Mouse (Mus musculus) CH12.LX (cell line): ENCODE measurements around the gene Ercc1. TPM values are rescaled to one million over a fixed set of nuclear protein-coding genes. Genes with fewer than 3 reads are reported as not detected.

Source experiments
- DNase-seq: peaks from one replicate; pipeline ENCODE4 v3.0.0-alpha.2; 2013; ENCODE audit errors: extremely low read depth
- H3K27ac ChIP-seq: 2 replicates; pipeline ENCODE4 v1.5.1; 2012; ENCODE audit warnings: low read depth, mild to moderate bottlenecking, control low read depth, moderate library complexity; ENCODE audit not compliant: insufficient read depth
- H3K27me3 ChIP-seq: replicated peaks from 2 replicates; pipeline ENCODE3; 2012; ENCODE audit warnings: inconsistent platforms
- H3K36me3 ChIP-seq, 2 experiments: replicated peaks in 1 of 2; 2 replicates each; pipeline versions ENCODE3 to v1.6.1; 2012; ENCODE audit warnings: inconsistent platforms in 1 of 2, low read length in 1 of 2, mild to moderate bottlenecking in 1 of 2, mixed read lengths in 1 of 2, moderate library complexity in 1 of 2; ENCODE audit not compliant: control insufficient read depth in 1 of 2, insufficient read depth in 1 of 2
- H3K4me1 ChIP-seq, 2 experiments: 2 replicates each; pipeline ENCODE4 v1.6.1; 2012; ENCODE audit warnings: inconsistent platforms in 1 of 2, moderate library complexity in 1 of 2; ENCODE audit not compliant: insufficient read depth in 2 of 2, control insufficient read depth in 1 of 2
- H3K4me2 ChIP-seq: 2 replicates; pipeline ENCODE4 v1.6.1; 2012; ENCODE audit warnings: low read depth, mild to moderate bottlenecking, control low read depth; ENCODE audit not compliant: poor library complexity, insufficient read depth, severe bottlenecking
- H3K4me3 ChIP-seq, 3 experiments: fragments of 150-350 bp in 1 of 3; sonication (generic) in 1 of 3; replicated peaks in 1 of 3; 2 replicates each; pipeline versions ENCODE3 to v1.5.1; 2011 to 2012; ENCODE audit warnings: low read depth in 2 of 3, low read length in 2 of 3, mild to moderate bottlenecking in 2 of 3, moderate library complexity in 2 of 3, control low read depth in 1 of 3, improper control_type of control experiment in 1 of 3, inconsistent platforms in 1 of 3, mixed read lengths in 1 of 3; ENCODE audit not compliant: poor library complexity in 1 of 3
- H3K79me2 ChIP-seq: replicated peaks from 2 replicates; pipeline ENCODE4 v1.6.1; 2012; ENCODE audit warnings: mild to moderate bottlenecking, moderate library complexity; ENCODE audit not compliant: control insufficient read depth, poor library complexity, insufficient read depth, severe bottlenecking; ENCODE audit errors: extremely low read depth
- H3K9ac ChIP-seq: 2 replicates; pipeline ENCODE4 v1.6.1; 2012; ENCODE audit warnings: low read depth, mild to moderate bottlenecking, control low read depth, moderate library complexity; ENCODE audit not compliant: insufficient read depth
- H3K9me3 ChIP-seq: replicated peaks from 2 replicates; pipeline ENCODE3; 2012; ENCODE audit warnings: low read length, inconsistent platforms, mixed read lengths
- BHLHE40 ChIP-seq: IDR thresholded peaks from 2 replicates; pipeline ENCODE4 v1.6.1; 2011; ENCODE audit warnings: mild to moderate bottlenecking, low read depth, low read length, improper control_type of control experiment
- CHD1 ChIP-seq: IDR thresholded peaks from 2 replicates; pipeline ENCODE4 v1.6.1; 2012; ENCODE audit warnings: low read depth, low read length, improper control_type of control experiment, inconsistent platforms
- CHD2 ChIP-seq: IDR thresholded peaks from 2 replicates; pipeline ENCODE4 v1.6.1; 2011; ENCODE audit warnings: low read length, improper control_type of control experiment
- CTCF ChIP-seq, 2 experiments: IDR thresholded peaks in 1 of 2; conservative IDR thresholded peaks in 1 of 2; 2 replicates each; pipeline ENCODE4 v1.5.1; 2011 to 2012; ENCODE audit warnings: low read depth in 2 of 2, low read length in 2 of 2, improper control_type of control experiment in 1 of 2, inconsistent platforms in 1 of 2, mild to moderate bottlenecking in 1 of 2, moderate library complexity in 1 of 2
- E2F4 ChIP-seq: IDR thresholded peaks from 2 replicates; pipeline ENCODE4 v1.6.1; 2011; ENCODE audit warnings: low read depth, low read length, improper control_type of control experiment; ENCODE audit not compliant: insufficient replicate concordance
- ELF1 ChIP-seq: IDR thresholded peaks from 2 replicates; pipeline ENCODE4 v1.6.1; 2014; ENCODE audit warnings: low read depth, mild to moderate bottlenecking, inconsistent platforms, low read length, improper control_type of control experiment
- EP300 ChIP-seq: IDR thresholded peaks from 2 replicates; pipeline ENCODE4 v1.6.1; 2011; ENCODE audit warnings: low read length, improper control_type of control experiment
- ETS1 ChIP-seq: conservative IDR thresholded peaks from 2 replicates; pipeline ENCODE4 v1.6.1; 2012; ENCODE audit warnings: low read depth, mild to moderate bottlenecking, inconsistent platforms, low read length, improper control_type of control experiment, moderate library complexity
- GABPA ChIP-seq: IDR thresholded peaks from 2 replicates; pipeline ENCODE4 v1.6.1; 2012; ENCODE audit warnings: low read depth, low read length, improper control_type of control experiment, inconsistent platforms; ENCODE audit not compliant: insufficient replicate concordance
- HCFC1 ChIP-seq: IDR thresholded peaks from 2 replicates; pipeline ENCODE4 v1.6.1; 2012; ENCODE audit warnings: low read depth, mild to moderate bottlenecking, inconsistent platforms, low read length, improper control_type of control experiment
- IRF4 ChIP-seq: IDR thresholded peaks from 2 replicates; pipeline ENCODE4 v1.6.1; 2014; ENCODE audit warnings: low read depth, mild to moderate bottlenecking, inconsistent platforms, low read length, improper control_type of control experiment
- JUN ChIP-seq: IDR thresholded peaks from 2 replicates; pipeline ENCODE4 v1.6.1; 2011; ENCODE audit warnings: low read depth, mild to moderate bottlenecking, low read length, improper control_type of control experiment, moderate library complexity; ENCODE audit not compliant: insufficient read depth
- JUND ChIP-seq: conservative IDR thresholded peaks from 2 replicates; pipeline ENCODE4 v1.6.1; 2011; ENCODE audit warnings: low read depth, low read length, improper control_type of control experiment
- KAT2A ChIP-seq: IDR thresholded peaks from 2 replicates; pipeline ENCODE4 v1.6.1; 2012; ENCODE audit warnings: low read length, improper control_type of control experiment, inconsistent platforms; ENCODE audit not compliant: insufficient replicate concordance
- MAFK ChIP-seq: IDR thresholded peaks from 2 replicates; pipeline ENCODE4 v1.6.1; 2011; ENCODE audit warnings: low read length, improper control_type of control experiment; ENCODE audit not compliant: insufficient replicate concordance
- MAX ChIP-seq: IDR thresholded peaks from 2 replicates; pipeline ENCODE4 v1.6.1; 2011; ENCODE audit warnings: low read length, improper control_type of control experiment
- MAZ ChIP-seq: IDR thresholded peaks from 2 replicates; pipeline ENCODE4 v1.6.1; 2012; ENCODE audit warnings: low read depth, mild to moderate bottlenecking, inconsistent platforms, low read length, improper control_type of control experiment, moderate library complexity
- MEF2A ChIP-seq: IDR thresholded peaks from 2 replicates; pipeline ENCODE4 v1.6.1; 2014; ENCODE audit warnings: low read depth, mild to moderate bottlenecking, inconsistent platforms, low read length, improper control_type of control experiment, borderline replicate concordance
- MXI1 ChIP-seq: IDR thresholded peaks from 2 replicates; pipeline ENCODE4 v1.6.1; 2011; ENCODE audit warnings: mild to moderate bottlenecking, low read depth, low read length, improper control_type of control experiment
- MYC ChIP-seq: IDR thresholded peaks from 2 replicates; pipeline ENCODE4 v1.6.1; 2011; ENCODE audit warnings: low read depth, mild to moderate bottlenecking, improper control_type of control experiment, low read length
- NELFE ChIP-seq: IDR thresholded peaks from 2 replicates; pipeline ENCODE4 v1.6.1; 2011; ENCODE audit warnings: low read depth, low read length, improper control_type of control experiment
- NRF1 ChIP-seq: IDR thresholded peaks from 2 replicates; pipeline ENCODE4 v1.6.1; 2014; ENCODE audit warnings: low read depth, mild to moderate bottlenecking, inconsistent platforms, low read length, improper control_type of control experiment, moderate library complexity
- PAX5 ChIP-seq: IDR thresholded peaks from 2 replicates; pipeline ENCODE4 v1.6.1; 2012; ENCODE audit warnings: low read length, inconsistent platforms, mixed read lengths
- POLR2A ChIP-seq: IDR thresholded peaks from 2 replicates; pipeline ENCODE4 v1.6.1; 2011; ENCODE audit warnings: low read depth, mild to moderate bottlenecking, improper control_type of control experiment, low read length
- POLR2AphosphoS2 ChIP-seq: IDR thresholded peaks from 2 replicates; pipeline ENCODE4 v1.6.1; 2011; ENCODE audit warnings: low read depth, low read length, improper control_type of control experiment
- RAD21 ChIP-seq: IDR thresholded peaks from 2 replicates; pipeline ENCODE4 v1.6.1; 2011; ENCODE audit warnings: low read depth, mild to moderate bottlenecking, low read length, improper control_type of control experiment, moderate library complexity
- RCOR1 ChIP-seq: conservative IDR thresholded peaks from 2 replicates; pipeline ENCODE4 v1.6.1; 2012; ENCODE audit warnings: low read depth, mild to moderate bottlenecking, inconsistent platforms, low read length, improper control_type of control experiment
- SIN3A ChIP-seq: IDR thresholded peaks from 2 replicates; pipeline ENCODE4 v1.6.1; 2012; ENCODE audit warnings: low read length, improper control_type of control experiment, inconsistent platforms
- SMC3 ChIP-seq: IDR thresholded peaks from 2 replicates; pipeline ENCODE4 v1.6.1; 2011; ENCODE audit warnings: low read depth, low read length, improper control_type of control experiment
- TBP ChIP-seq: conservative IDR thresholded peaks from 2 replicates; pipeline ENCODE4 v1.6.1; 2011; ENCODE audit warnings: low read depth, low read length, improper control_type of control experiment
- TCF12 ChIP-seq: IDR thresholded peaks from 2 replicates; pipeline ENCODE4 v1.6.1; 2014; ENCODE audit warnings: low read depth, mild to moderate bottlenecking, inconsistent platforms, low read length, improper control_type of control experiment
- UBTF ChIP-seq: IDR thresholded peaks from 2 replicates; pipeline ENCODE4 v1.6.1; 2012; ENCODE audit warnings: low read depth, mild to moderate bottlenecking, inconsistent platforms, low read length, improper control_type of control experiment, moderate library complexity
- USF1 ChIP-seq: IDR thresholded peaks from 2 replicates; pipeline ENCODE4 v1.6.1; 2014; ENCODE audit warnings: low read depth, mild to moderate bottlenecking, inconsistent platforms, low read length, improper control_type of control experiment
- USF2 ChIP-seq: conservative IDR thresholded peaks from 2 replicates; pipeline ENCODE4 v1.6.1; 2011; ENCODE audit warnings: low read depth, low read length, improper control_type of control experiment
- ZC3H11A ChIP-seq: IDR thresholded peaks from 2 replicates; pipeline ENCODE4 v1.6.1; 2012; ENCODE audit warnings: low read depth, mild to moderate bottlenecking, inconsistent platforms, low read length, improper control_type of control experiment
- ZKSCAN1 ChIP-seq: IDR thresholded peaks from 2 replicates; pipeline ENCODE4 v1.6.1; 2012; ENCODE audit warnings: low read depth, inconsistent platforms, low read length, improper control_type of control experiment, borderline replicate concordance
- ZMIZ1 ChIP-seq: IDR thresholded peaks from 2 replicates; pipeline ENCODE4 v1.6.1; 2012; ENCODE audit warnings: low read depth, mild to moderate bottlenecking, inconsistent platforms, low read length, improper control_type of control experiment
- ZNF384 ChIP-seq: IDR thresholded peaks from 2 replicates; pipeline ENCODE4 v1.6.1; 2012; ENCODE audit warnings: low read depth, low read length, improper control_type of control experiment, inconsistent platforms
- dilution Hi-C: fragments of 300-500 bp; cut with MboI; formaldehyde crosslinking; loops from 2 replicates; pipeline ENCODE4 v1.14.3; 2020; ENCODE audit warnings: low sequenced_read_pairs; ENCODE audit not compliant: extremely low pct_unique_long_range_greater_than_20kb, extremely low pct_ligation_motif_present
- in situ Hi-C: fragments of 300-500 bp; cut with MboI; formaldehyde crosslinking; loops from 3 replicates; pipeline ENCODE4 v1.14.3; 2019; ENCODE audit warnings: low sequenced_read_pairs, low pct_ligation_motif_present, low pct_unique_long_range_greater_than_20kb, mixed read lengths
- polyA plus RNA-seq: library from polyadenylated mRNA; unstranded; fragments of >175 nt; gene quantifications from 2 replicates; pipeline ENCODE4 v1.2.1, GENCODE M21; 2012; ENCODE audit warnings: low read depth; ENCODE audit not compliant: insufficient read length
- total RNA-seq, 2 experiments: library from RNA; depleted of rRNA; stranded (reverse); fragments of 300-350 nt in 1 of 2; fragments of >200 nt in 1 of 2; gene quantifications; 2 replicates each; pipeline ENCODE4 v1.2.3; 2012 to 2014

Ercc1 gene
- total and polyA plus RNA-seq, 3 experiments = 26.9 to 28.2 (median 27.7) TPM

GRCm38 (mm10) chr7:19309884-19310641 is 34.5 kb upstream of the Ercc1 start, which contains the start of gene Fosb:
Gene Fosb, minus strand, starts transcription at chr7:19310051.
- Histone ChIP-seq H3K79me2 (no peaks in the 10 kb centered on the region), H3K4me1 (peaks cover 0 to 22% of the 10 kb centered on the region in 2 experiments; a peak in 2 of 4 replicates), H3K27ac (no peak within 1 kb of the TSS), H3K36me3 (no peaks in the 10 kb centered on the region)
- dilution Hi-C loops = no loop called here
- in situ Hi-C loops = loop anchor here (5.0 kb wide), 1 partner anchor 32 kb away; the partner anchor contains the start of gene Ercc1
- TF ChIP-seq MXI1 (peak; percentile 62; the same call in 1 of the 2 replicates), POLR2A (peak; percentile 53; the same call in 1 of the 2 replicates), USF1 (no peak), E2F4 (peak; percentile 64; the same call in 1 of the 2 replicates), CTCF (conservative IDR thresholded peaks at IDR 0.05 in 1 of 2, IDR thresholded peaks at IDR 0.05 in 1 of 2; ENCODE audit: low read depth in 2 of 2, low read length in 2 of 2) (peak in 1 of 2 experiments; percentile 39; a peak in 1 of 4 replicates), GABPA (no peak), RAD21 (no peak), EP300 (no peak), HCFC1 (peak; percentile 61), PAX5 (no peak), ETS1 (peak; percentile 92), JUND (no peak), KAT2A (no peak), TBP (peak; percentile 56; the same call in 1 of the 2 replicates), ZMIZ1 (no peak), USF2 (no peak), ELF1 (peak; percentile 71; the same call in 1 of the 2 replicates), BHLHE40 (peak; percentile 42), ZC3H11A (no peak), POLR2AphosphoS2 (no peak), CHD2 (peak; percentile 82), MEF2A (peak; percentile 62; the same call in 1 of the 2 replicates), NRF1 (peak; percentile 93), MAFK (no peak), ZKSCAN1 (no peak), NELFE (no peak), JUN (no peak), ZNF384 (no peak), IRF4 (peak; percentile 62), SIN3A (peak; percentile 92), CHD1 (no peak), MAZ (peak; percentile 47; the same call in 1 of the 2 replicates), MAX (no peak), SMC3 (no peak), TCF12 (peak; percentile 26; the same call in 1 of the 2 replicates), RCOR1 (no peak), MYC (no peak), UBTF (no peak)
- TF ChIP-seq, all 38 proteins: peak for 16
- Histone ChIP-seq H3K27me3 (peaks cover 76% of the 10 kb centered on the region), H3K4me2 (peak within 1 kb of the TSS; percentile 85), H3K9me3 (peaks cover 8% of the 10 kb centered on the region), H3K9ac (0 out of 2 replicates have a peak within 1 kb of the TSS, but pooled peaks have one; percentile 7), H3K4me3 (peak within 1 kb of the TSS; percentile 42 to 56 (median 55))
- peak; percentile 95 for DNase-seq
